Mouse (Mus musculus): ENCODE data around the gene Mettl24. TPM values are rescaled to one million over a fixed set of nuclear protein-coding genes. Genes with fewer than 3 reads are reported as not detected.
A peak's percentile ranks its signal among the peaks of the same experiment; 100 is the strongest.
"Not testable (repeated sequence)": the region's sequence is repeated elsewhere in the genome, so short reads cannot be mapped to it uniquely, and the experiment has no call there.

The Mettl24 gene
- polyA plus RNA-seq, 1 experiment from 2014 or later = 0.78 TPM

- not testable (repeated sequence) for H3K9ac ChIP-seq (ENCODE audit: low read depth, low read length); H3K27me3 ChIP-seq (ENCODE audit: control insufficient read depth, insufficient read depth, low read depth, low read length); H3K4me3 ChIP-seq (ENCODE audit: low read depth, low read length); H3K36me3 ChIP-seq (ENCODE audit: control insufficient read depth, insufficient read depth, low read length); H3K4me2 ChIP-seq (ENCODE audit: low read length); ATAC-seq; H3K27ac ChIP-seq (ENCODE audit: low read length); H3K4me1 ChIP-seq (ENCODE audit: control insufficient read depth, insufficient read depth, low read length); H3K9me3 ChIP-seq (replicated peaks; ENCODE audit: control insufficient read depth, low read length, poor library complexity, severe bottlenecking)
- 98% methylated on average over 21 of the region's 23 CpGs for WGBS
Measured at GRCm38 (mm10) chr10:40759391-40760194, 76.5 kb downstream of the Mettl24 start.

- WGBS = 85% methylated on average over 9 of the region's 9 CpGs
- H3K4me1 ChIP-seq (ENCODE audit: control insufficient read depth, insufficient read depth, low read length) = peaks cover 6% of the 10 kb centered on the region; the same call in 1 of the 2 replicates
- no peak overlapping the region for H3K9ac ChIP-seq (ENCODE audit: low read depth, low read length)
- H3K4me3 ChIP-seq (ENCODE audit: low read depth, low read length) = no peak overlapping the region
- ATAC-seq = no peak
- H3K4me2 ChIP-seq (ENCODE audit: low read length) = no peak overlapping the region
- no peak overlapping the region for H3K27ac ChIP-seq (ENCODE audit: low read length)
- no peaks in the 10 kb centered on the region for H3K27me3 ChIP-seq (ENCODE audit: control insufficient read depth, insufficient read depth, low read depth, low read length)
- H3K36me3 ChIP-seq (ENCODE audit: control insufficient read depth, insufficient read depth, low read length) = no peaks in the 10 kb centered on the region
- H3K9me3 ChIP-seq (replicated peaks; ENCODE audit: control insufficient read depth, low read length, poor library complexity, severe bottlenecking) = no peaks in the 10 kb centered on the region
Measured at GRCm38 (mm10) chr10:40760195-40761009, 77.3 kb downstream of the Mettl24 start.

DNA sequence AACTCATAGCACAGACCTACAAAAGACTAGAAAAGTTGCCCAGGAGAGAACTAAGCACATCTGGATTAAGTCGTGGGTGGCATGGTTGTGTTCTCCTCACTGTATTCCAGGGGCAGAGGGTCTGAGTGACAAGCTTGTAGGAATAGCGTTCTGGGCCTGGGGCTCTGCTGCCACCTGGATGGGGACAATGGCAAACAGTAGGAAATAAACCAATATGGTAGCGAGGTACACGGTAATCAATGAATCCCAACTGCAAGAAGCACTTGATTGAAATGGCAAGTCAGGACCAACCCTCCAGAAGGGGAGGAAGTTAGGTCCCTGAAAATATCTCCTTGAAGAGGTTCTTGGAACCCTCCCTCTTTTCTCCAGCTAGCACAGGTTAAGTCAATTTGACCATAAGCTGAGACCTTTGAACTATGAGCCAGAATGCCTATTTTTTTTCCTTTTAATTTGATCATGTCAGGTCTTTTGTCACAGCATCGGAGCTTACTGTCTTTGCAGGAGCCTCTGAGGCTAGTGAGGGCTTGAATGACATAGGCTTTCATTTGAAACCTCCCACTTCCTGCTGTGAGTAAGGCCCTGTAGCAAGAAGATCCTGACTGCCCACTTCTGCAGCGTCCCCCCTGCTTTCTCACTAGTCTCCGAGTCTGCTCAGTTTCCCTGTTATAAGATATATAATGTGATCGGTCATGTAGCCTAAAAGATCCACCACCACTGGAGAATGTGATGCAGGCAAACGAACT lies 78.1 kb downstream of the Mettl24 start:
- Histone ChIP-seq H3K4me3 (ENCODE audit: low read depth, low read length) (no peak overlapping the region), H3K9me3 (replicated peaks; ENCODE audit: control insufficient read depth, low read length, poor library complexity, severe bottlenecking) (no peaks in the 10 kb centered on the region), H3K4me2 (ENCODE audit: low read length) (no peak overlapping the region), H3K27ac (ENCODE audit: low read length) (no peak overlapping the region), H3K4me1 (ENCODE audit: control insufficient read depth, insufficient read depth, low read length) (peaks cover 6% of the 10 kb centered on the region; the same call in 1 of the 2 replicates), H3K9ac (ENCODE audit: low read depth, low read length) (no peak overlapping the region), H3K27me3 (ENCODE audit: control insufficient read depth, insufficient read depth, low read depth, low read length) (no peaks in the 10 kb centered on the region), H3K36me3 (ENCODE audit: control insufficient read depth, insufficient read depth, low read length) (no peaks in the 10 kb centered on the region)
- WGBS = 60% methylated on average over 9 of the region's 9 CpGs
- no peak for ATAC-seq

GRCm38 (mm10) chr10:40762624-40763023 lies 79.5 kb downstream of the Mettl24 start:
- Histone ChIP-seq H3K4me3 (ENCODE audit: low read depth, low read length) (no peak overlapping the region), H3K27me3 (ENCODE audit: control insufficient read depth, insufficient read depth, low read depth, low read length) (no peaks in the 10 kb centered on the region), H3K9me3 (replicated peaks; ENCODE audit: control insufficient read depth, low read length, poor library complexity, severe bottlenecking) (no peaks in the 10 kb centered on the region), H3K9ac (ENCODE audit: low read depth, low read length) (no peak overlapping the region), H3K36me3 (ENCODE audit: control insufficient read depth, insufficient read depth, low read length) (no peaks in the 10 kb centered on the region), H3K27ac (ENCODE audit: low read length) (no peak overlapping the region), H3K4me2 (ENCODE audit: low read length) (no peak overlapping the region), H3K4me1 (ENCODE audit: control insufficient read depth, insufficient read depth, low read length) (peaks cover 6% of the 10 kb centered on the region; the same call in 1 of the 2 replicates)
- ATAC-seq = peak; percentile 54
- WGBS = 52% methylated on average over 6 of the region's 6 CpGs

- H3K36me3 ChIP-seq (ENCODE audit: control insufficient read depth, insufficient read depth, low read length) = no peaks in the 10 kb centered on the region
- ATAC-seq = peak; percentile 61; the same call in 1 of the 2 replicates
- H3K9ac ChIP-seq (ENCODE audit: low read depth, low read length) = no peak overlapping the region
- H3K27me3 ChIP-seq (ENCODE audit: control insufficient read depth, insufficient read depth, low read depth, low read length) = no peaks in the 10 kb centered on the region
- peaks cover 6% of the 10 kb centered on the region; the same call in 1 of the 2 replicates for H3K4me1 ChIP-seq (ENCODE audit: control insufficient read depth, insufficient read depth, low read length)
- WGBS = 73% methylated on average over 5 of the region's 5 CpGs
- no peak overlapping the region for H3K27ac ChIP-seq (ENCODE audit: low read length)
- H3K9me3 ChIP-seq (replicated peaks; ENCODE audit: control insufficient read depth, low read length, poor library complexity, severe bottlenecking) = no peaks in the 10 kb centered on the region
- H3K4me3 ChIP-seq (ENCODE audit: low read depth, low read length) = no peak overlapping the region
- H3K4me2 ChIP-seq (ENCODE audit: low read length) = no peak overlapping the region
Measured at GRCm38 (mm10) chr10:40763084-40763720, 80.1 kb downstream of the Mettl24 start.

GRCm38 (mm10) chr10:40772266-40772665 lies 89.2 kb downstream of the Mettl24 start:
- Histone ChIP-seq H3K4me1 (ENCODE audit: control insufficient read depth, insufficient read depth, low read length) (peaks cover 17% of the 10 kb centered on the region), H3K4me2 (ENCODE audit: low read length) (no peak overlapping the region), H3K9me3 (replicated peaks; ENCODE audit: control insufficient read depth, low read length, poor library complexity, severe bottlenecking) (no peaks in the 10 kb centered on the region), H3K4me3 (ENCODE audit: low read depth, low read length) (no peak overlapping the region), H3K36me3 (ENCODE audit: control insufficient read depth, insufficient read depth, low read length) (no peaks in the 10 kb centered on the region), H3K27me3 (ENCODE audit: control insufficient read depth, insufficient read depth, low read depth, low read length) (no peaks in the 10 kb centered on the region), H3K9ac (ENCODE audit: low read depth, low read length) (no peak overlapping the region), H3K27ac (ENCODE audit: low read length) (no peak overlapping the region)
- 33% methylated on average over 4 of the region's 4 CpGs for WGBS
- ATAC-seq = peak; percentile 54

DNA sequence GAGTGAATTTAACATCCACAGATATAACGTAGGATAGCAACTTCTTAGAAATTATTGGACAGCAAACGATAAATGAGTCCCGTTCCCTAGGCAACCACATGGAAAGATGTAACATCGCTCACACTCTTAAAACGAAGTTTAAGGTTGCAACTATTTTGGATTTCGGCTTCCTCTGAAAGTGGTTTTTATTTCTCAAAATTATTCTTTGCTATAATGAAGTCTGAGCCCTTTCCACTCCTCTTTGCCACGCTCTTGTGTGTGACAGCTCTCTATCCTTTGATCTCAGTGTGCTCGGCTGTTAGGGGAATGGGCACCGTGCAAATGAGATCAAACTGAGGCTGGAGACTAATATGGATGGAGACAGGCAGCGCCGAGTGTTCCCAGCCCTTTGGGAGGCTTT lies 92.1 kb downstream of the Mettl24 start:
- ATAC-seq = peak; percentile 81
- H3K4me2 ChIP-seq (ENCODE audit: low read length) = peak overlapping the region; percentile 19
- H3K27me3 ChIP-seq (ENCODE audit: control insufficient read depth, insufficient read depth, low read depth, low read length) = no peaks in the 10 kb centered on the region
- no peak overlapping the region for H3K9ac ChIP-seq (ENCODE audit: low read depth, low read length)
- H3K27ac ChIP-seq (ENCODE audit: low read length) = no peak overlapping the region
- H3K4me3 ChIP-seq (ENCODE audit: low read depth, low read length) = no peak overlapping the region
- H3K36me3 ChIP-seq (ENCODE audit: control insufficient read depth, insufficient read depth, low read length) = no peaks in the 10 kb centered on the region
- WGBS = 26% methylated on average over 11 of the region's 11 CpGs
- no peaks in the 10 kb centered on the region for H3K9me3 ChIP-seq (replicated peaks; ENCODE audit: control insufficient read depth, low read length, poor library complexity, severe bottlenecking)
- peaks cover 17% of the 10 kb centered on the region for H3K4me1 ChIP-seq (ENCODE audit: control insufficient read depth, insufficient read depth, low read length)

- WGBS = 57% methylated on average over 4 of the region's 4 CpGs
- peaks cover 17% of the 10 kb centered on the region for H3K4me1 ChIP-seq (ENCODE audit: control insufficient read depth, insufficient read depth, low read length)
- no peaks in the 10 kb centered on the region for H3K9me3 ChIP-seq (replicated peaks; ENCODE audit: control insufficient read depth, low read length, poor library complexity, severe bottlenecking)
- H3K27ac ChIP-seq (ENCODE audit: low read length) = 0 out of 2 replicates have a peak overlapping the region, but pooled peaks have one; percentile 1
- peak overlapping the region; percentile 19 for H3K4me2 ChIP-seq (ENCODE audit: low read length)
- no peaks in the 10 kb centered on the region for H3K27me3 ChIP-seq (ENCODE audit: control insufficient read depth, insufficient read depth, low read depth, low read length)
- peak; percentile 40; the same call in 1 of the 2 replicates for ATAC-seq
- no peak overlapping the region for H3K4me3 ChIP-seq (ENCODE audit: low read depth, low read length)
- H3K9ac ChIP-seq (ENCODE audit: low read depth, low read length) = no peak overlapping the region
- no peaks in the 10 kb centered on the region for H3K36me3 ChIP-seq (ENCODE audit: control insufficient read depth, insufficient read depth, low read length)
Measured at GRCm38 (mm10) chr10:40775655-40776054, 92.6 kb downstream of the Mettl24 start.

Measured in midbrain, embryonic 16.5 days (tissue).